In the genomic region with DNA sequence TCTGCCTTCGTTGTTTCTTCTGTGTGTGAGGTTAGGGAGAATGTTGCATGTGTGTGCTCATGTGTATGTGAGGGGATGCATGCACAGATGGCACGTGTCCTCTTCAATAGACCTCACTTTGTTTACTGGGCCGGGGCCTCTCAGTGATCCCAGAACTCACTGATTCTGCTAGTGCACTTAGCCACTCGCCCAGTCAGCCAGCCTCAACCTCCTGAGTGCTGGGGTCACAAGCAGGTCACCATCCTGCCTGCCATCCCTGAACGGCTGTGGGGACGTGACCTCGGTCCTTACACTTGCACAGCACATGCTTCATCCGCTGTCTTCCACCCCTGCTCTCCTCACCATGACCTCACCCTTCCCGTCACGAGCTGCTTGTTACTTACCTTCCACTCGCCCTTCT, we compare ENCODE assay signal across 9 mouse cellular contexts. TPM values are rescaled to one million over a fixed set of nuclear protein-coding genes. Genes with fewer than 3 reads are reported as not detected.
DNase-seq lines count a peak whose midpoint lies in the region; ATAC-seq lines count a peak whose summit lies in the region.
"Had no signal": no experiment of that assay in that cellular context is flagged by ENCODE, and none has a peak within 500 bp of the region (broad histone marks: within the 10 kb centered on the region; RNA-seq: fewer than 3 reads in every experiment).

No protein-coding gene starts in this region.

- H3K27me3 ChIP-seq in heart, embryonic 14.5 days (ENCODE audit: control insufficient read depth, insufficient read depth, low read length): no peaks in the 10 kb centered on the region
- no peaks in the 10 kb centered on the region for H3K27me3 ChIP-seq in limb, embryonic 10.5 days (ENCODE audit: low read depth, poor library complexity, severe bottlenecking)
- H3K27me3 ChIP-seq: liver, embryonic 15.5 days had no signal

- WGBS in heart, embryonic 14.5 days: 41% methylated on average over 11 of the region's 11 CpGs
- WGBS in limb, embryonic 10.5 days: 34% methylated on average over 11 of the region's 11 CpGs

- H3K4me3 ChIP-seq in heart, embryonic 14.5 days (ENCODE audit: control insufficient read depth in 1 of 2, insufficient read depth in 1 of 2, low read depth in 1 of 2, low read length in 2 of 2): no peak overlapping the region
- H3K4me3 ChIP-seq in limb, embryonic 10.5 days: no peak overlapping the region
- H3K4me3 ChIP-seq: liver, embryonic 15.5 days had no signal

- 0 out of 2 replicates have a peak overlapping the region, but pooled peaks have one; percentile 0 for H3K9ac ChIP-seq in heart, embryonic 14.5 days (ENCODE audit: low read length)
- H3K9ac ChIP-seq: liver, embryonic 15.5 days had no signal

- DNase-seq in heart, postnatal 25 days (ENCODE audit: low spot score): no peak
- DNase-seq in spleen, postnatal 36 days (ENCODE audit: low spot score in 2 of 2): peak; percentile 10 to 14
- DNase-seq in spleen, postnatal 4 days (ENCODE audit: low spot score in 2 of 2): no peak
- no peak for DNase-seq in limb, embryonic 10.5 days (ENCODE audit: low spot score)
- no peak for DNase-seq in gastrocnemius, postnatal 36 days
- no peak for DNase-seq in right cerebral cortex, adult 18-20 months
- DNase-seq: right cerebral cortex, postnatal 25 days had no signal

- no peak for ATAC-seq in heart, embryonic 14.5 days (ENCODE audit: insufficient number of reproducible peaks, insufficient read depth, low FRiP score, low read depth)

- H3K4me2 ChIP-seq in heart, embryonic 14.5 days (ENCODE audit: low read length): no peak overlapping the region
- H3K4me2 ChIP-seq: liver, embryonic 15.5 days had no signal

- no peak overlapping the region for H3K27ac ChIP-seq in heart, embryonic 14.5 days (replicated peaks in 1 of 2; ENCODE audit: control insufficient read depth in 1 of 2, insufficient read depth in 1 of 2, low read depth in 2 of 2, low read length in 2 of 2)
- peak overlapping the region; percentile 54 for H3K27ac ChIP-seq in limb, embryonic 10.5 days
- H3K27ac ChIP-seq: liver, embryonic 15.5 days had no signal

- peaks cover 10 to 11% of the 10 kb centered on the region in 2 experiments; a peak in 2 of 4 replicates for H3K4me1 ChIP-seq in heart, embryonic 14.5 days (ENCODE audit: control insufficient read depth in 2 of 2, insufficient read depth in 2 of 2, low read length in 2 of 2)
- peaks cover 22% of the 10 kb centered on the region for H3K4me1 ChIP-seq in limb, embryonic 10.5 days

- intact Hi-C loops in heart, postnatal 25 days (cut with DNase I): no loop called here
- intact Hi-C loops in gastrocnemius, postnatal 36 days (cut with DNase I): loop anchor here (2.0 kb wide), 1 partner anchor 30 kb away; no protein-coding TSS in a partner anchor

- H3K36me3 ChIP-seq in heart, embryonic 14.5 days (ENCODE audit: control insufficient read depth, insufficient read depth, low read length): peaks cover 22% of the 10 kb centered on the region
- no peaks in the 10 kb centered on the region for H3K36me3 ChIP-seq in limb, embryonic 10.5 days
- H3K36me3 ChIP-seq: liver, embryonic 15.5 days had no signal

- no peaks in the 10 kb centered on the region for H3K9me3 ChIP-seq in heart, embryonic 14.5 days (ENCODE audit: control insufficient read depth, low read length)
- no peaks in the 10 kb centered on the region for H3K9me3 ChIP-seq in limb, embryonic 10.5 days (replicated peaks)
- H3K9me3 ChIP-seq: liver, embryonic 15.5 days had no signal

RNA-seq across cellular contexts. Expression of a gene that starts 23.9 kb away (rescaled TPM):
- polyA plus RNA-seq in heart, embryonic 14.5 days (2014; fragmentation: Nextera tagmentation; extraction: Ambion mirVana): 28.7 and 29.7 TPM in 2 replicates
- 10 to 100 TPM; 11.0 to 11.7 TPM for total RNA-seq in heart, postnatal 25 days (2021)
- polyA plus RNA-seq in limb, embryonic 10.5 days (2016; fragmentation: Nextera tagmentation; extraction: Ambion mirVana): 10.9 and 12.9 TPM in 2 replicates
- total RNA-seq in gastrocnemius, postnatal 36 days (2021): 1 to 10 TPM; 2.2 to 3.6 TPM

RNA-seq across cellular contexts. Expression of a gene that starts 38.9 kb away (rescaled TPM):
- polyA plus RNA-seq in heart, embryonic 14.5 days (2014; fragmentation: Nextera tagmentation; extraction: Ambion mirVana): 0.35 and 0.36 TPM in 2 replicates
- not detected for total RNA-seq in heart, postnatal 25 days (2021)
- 0.26 and 1.3 TPM in 2 replicates for polyA plus RNA-seq in limb, embryonic 10.5 days (2016; fragmentation: Nextera tagmentation; extraction: Ambion mirVana)
- total RNA-seq in gastrocnemius, postnatal 36 days (2021): not detected
- polyA plus RNA-seq: liver, embryonic 15.5 days had no signal

RNA-seq across cellular contexts. Expression of a gene that starts 47.6 kb away (rescaled TPM):
- polyA plus RNA-seq in heart, embryonic 14.5 days (2014; fragmentation: Nextera tagmentation; extraction: Ambion mirVana): 2.6 and 3.6 TPM in 2 replicates
- total RNA-seq in heart, postnatal 25 days (2021): 1 to 10 TPM; 2.6 to 4.2 TPM
- 5.3 and 5.6 TPM in 2 replicates for polyA plus RNA-seq in limb, embryonic 10.5 days (2016; fragmentation: Nextera tagmentation; extraction: Ambion mirVana)
- total RNA-seq in gastrocnemius, postnatal 36 days (2021): 1 to 10 TPM; 2.0 to 2.1 TPM

RNA-seq across cellular contexts. Expression of a gene that starts 47.7 kb away (rescaled TPM):
- 0.22 TPM in 1 of 2 replicates, not detected in the other for polyA plus RNA-seq in heart, embryonic 14.5 days (2014; fragmentation: Nextera tagmentation; extraction: Ambion mirVana)
- total RNA-seq in heart, postnatal 25 days (2021): under 1 TPM; 0.10 to 0.17 TPM
- 0.23 and 0.38 TPM in 2 replicates for polyA plus RNA-seq in limb, embryonic 10.5 days (2016; fragmentation: Nextera tagmentation; extraction: Ambion mirVana)
- not detected for total RNA-seq in gastrocnemius, postnatal 36 days (2021)
- polyA plus RNA-seq: liver, embryonic 15.5 days had no signal

RNA-seq across cellular contexts. Expression of a gene that starts 52.8 kb away (rescaled TPM):
- 18.1 and 25.1 TPM in 2 replicates for polyA plus RNA-seq in heart, embryonic 14.5 days (2014; fragmentation: Nextera tagmentation; extraction: Ambion mirVana)
- 10 to 100 TPM; 23.8 to 31.9 TPM for total RNA-seq in heart, postnatal 25 days (2021)
- 40.9 and 47.9 TPM in 2 replicates for polyA plus RNA-seq in limb, embryonic 10.5 days (2016; fragmentation: Nextera tagmentation; extraction: Ambion mirVana)
- total RNA-seq in gastrocnemius, postnatal 36 days (2021): 1 to 10 TPM; 5.5 to 7.7 TPM

Comparison
In these comparisons a context has a peak if more than half of its experiments do, and no peak if none do; other contexts are left out.
1. DNase-seq: peak in spleen, postnatal 36 days (2 of 2); none in heart, postnatal 25 days (single experiment), spleen, postnatal 4 days (0 of 2), limb, embryonic 10.5 days (single experiment), gastrocnemius, postnatal 36 days (0 of 2) and right cerebral cortex, adult 18-20 months (single experiment).